Mouse (Mus musculus) myocyte (in vitro differentiated cells): Measurements from ENCODE around the gene Mbd6.
A peak's percentile ranks its signal among the peaks of the same experiment; 100 is the strongest.

Experiments
- CEBPB ChIP-seq: IDR thresholded peaks from 2 replicates; pipeline ENCODE4 v1.6.1; 2011; ENCODE audit warnings: mild to moderate bottlenecking, moderate library complexity; ENCODE audit not compliant: poor library complexity, insufficient read depth, severe bottlenecking
- MAX ChIP-seq: IDR thresholded peaks from one replicate; pipeline ENCODE4 v1.6.1; 2011; ENCODE audit warnings: low read depth, mild to moderate bottlenecking, control low read depth
- MYOD1 ChIP-seq, 3 experiments: IDR thresholded peaks; one replicate each; pipeline ENCODE4 v1.6.1; 2011; ENCODE audit warnings: control low read depth in 2 of 3, low read depth in 2 of 3, mild to moderate bottlenecking in 2 of 3, moderate library complexity in 1 of 3; ENCODE audit not compliant: insufficient read length in 2 of 3, control insufficient read depth in 1 of 3
- MYOG ChIP-seq, 3 experiments: IDR thresholded peaks; one replicate each; pipeline ENCODE4 v1.6.1; 2011; ENCODE audit warnings: control low read depth in 2 of 3, low read depth in 2 of 3, mild to moderate bottlenecking in 2 of 3; ENCODE audit not compliant: insufficient read length in 2 of 3, control insufficient read depth in 1 of 3, insufficient read depth in 1 of 3
- POLR2A ChIP-seq: IDR thresholded peaks from one replicate; pipeline ENCODE4 v1.6.1; 2011; ENCODE audit warnings: low read depth, mild to moderate bottlenecking, control low read depth, moderate library complexity; ENCODE audit not compliant: insufficient read length
- REST ChIP-seq: IDR thresholded peaks from one replicate; pipeline ENCODE4 v1.6.1; 2011; ENCODE audit warnings: mild to moderate bottlenecking, control low read depth, moderate library complexity; ENCODE audit not compliant: insufficient read depth, insufficient read length

DNA sequence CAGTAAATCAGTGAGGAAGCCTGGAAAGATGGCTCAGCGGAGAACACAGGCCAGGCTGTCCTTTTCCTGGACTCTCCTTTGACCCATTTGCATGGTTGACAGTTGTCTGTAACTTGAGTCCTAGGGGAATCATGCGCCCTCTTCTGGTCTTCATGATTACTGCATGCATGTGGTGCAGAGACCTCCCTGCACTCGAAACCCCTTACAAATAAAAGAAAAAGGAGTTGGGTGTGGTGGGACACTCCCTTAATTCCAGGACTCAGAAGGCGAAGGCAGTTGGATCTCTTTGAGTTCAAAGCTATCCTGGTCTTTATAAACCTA lies 23.5 kb upstream of the Mbd6 start:
- TF ChIP-seq POLR2A, result peak; percentile 48
- TF ChIP-seq CEBPB, result no peak
- TF ChIP-seq MYOG (IDR thresholded peaks at IDR 0.05; ENCODE audit: control insufficient read depth in 1 of 3, insufficient read depth in 1 of 3, insufficient read length in 2 of 3, low read depth in 2 of 3), result peak in 1 of 3 experiments; percentile 13
- no peak for TF ChIP-seq REST
- no peak for TF ChIP-seq MYOD1 (IDR thresholded peaks at IDR 0.05; ENCODE audit: control insufficient read depth in 1 of 3, insufficient read length in 2 of 3, low read depth in 2 of 3)
- TF ChIP-seq MAX, result peak; percentile 53
